Mouse (Mus musculus) brain, embryonic 18.5 days (tissue): ENCODE results near the gene Dnaic1.
"Not testable (repeated sequence)": the region's sequence is repeated elsewhere in the genome, so short reads cannot be mapped to it uniquely, and the experiment has no call there.

ENCODE experiments used
- DNase-seq: peaks from one replicate; pipeline ENCODE4 v3.0.0-alpha.2; 2012; ENCODE audit warnings: low read depth, low spot score

Gene Dnaic1

DNA sequence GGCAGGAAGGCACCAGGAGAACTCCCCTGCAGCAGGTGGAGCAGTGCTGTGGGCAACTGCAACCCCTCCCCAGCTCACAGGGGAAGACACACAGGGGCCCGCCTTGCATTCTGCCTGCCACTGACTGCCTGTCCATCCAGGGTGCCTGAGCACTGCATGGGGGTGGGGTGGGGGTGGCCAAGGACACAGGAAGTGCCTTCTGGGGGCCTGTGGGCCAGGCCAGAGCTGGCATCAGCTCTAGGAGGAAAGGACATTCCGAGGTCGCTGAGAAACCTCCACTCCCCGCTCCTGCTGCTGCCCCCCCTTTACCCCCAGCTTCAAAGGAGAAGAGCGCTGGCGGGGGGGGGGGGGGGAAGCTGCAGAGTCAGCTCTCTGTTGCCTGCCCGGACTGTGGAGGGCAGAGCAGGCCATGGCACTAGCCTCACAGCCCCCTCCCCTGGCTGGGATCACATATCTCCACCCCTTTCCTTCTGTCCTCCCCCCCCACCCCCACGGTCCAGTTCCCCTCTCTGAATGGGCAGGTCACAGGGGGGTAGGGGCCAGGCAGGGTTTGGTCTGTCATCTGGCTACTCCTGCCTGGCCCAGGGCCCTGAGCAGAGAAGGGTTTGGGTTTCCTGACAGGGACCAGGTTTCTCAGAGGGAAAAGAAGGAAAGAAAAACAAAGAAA is 95.6 kb downstream of the Dnaic1 start:
- no peak for DNase-seq

DNA sequence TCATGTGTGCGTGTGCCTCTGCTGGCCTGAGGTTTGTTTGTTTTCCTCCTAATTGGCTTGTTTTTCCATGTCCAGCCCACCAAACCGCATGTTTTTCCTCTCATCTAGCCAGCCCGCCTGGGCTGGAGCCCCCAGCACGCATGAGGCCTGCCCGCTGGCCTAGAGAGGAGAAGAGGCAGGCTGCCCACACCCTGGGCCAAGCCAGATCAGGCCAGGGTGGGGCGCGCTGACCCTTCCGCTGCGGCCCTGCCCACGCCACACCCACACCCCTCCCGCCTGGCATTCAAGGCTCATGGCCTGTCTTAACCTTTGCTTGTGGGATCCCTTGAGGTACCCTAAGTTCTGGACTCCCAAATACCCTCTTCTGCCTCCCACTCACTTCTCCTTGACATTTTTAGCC is 97.1 kb downstream of the Dnaic1 start:
- no peak for DNase-seq

DNA sequence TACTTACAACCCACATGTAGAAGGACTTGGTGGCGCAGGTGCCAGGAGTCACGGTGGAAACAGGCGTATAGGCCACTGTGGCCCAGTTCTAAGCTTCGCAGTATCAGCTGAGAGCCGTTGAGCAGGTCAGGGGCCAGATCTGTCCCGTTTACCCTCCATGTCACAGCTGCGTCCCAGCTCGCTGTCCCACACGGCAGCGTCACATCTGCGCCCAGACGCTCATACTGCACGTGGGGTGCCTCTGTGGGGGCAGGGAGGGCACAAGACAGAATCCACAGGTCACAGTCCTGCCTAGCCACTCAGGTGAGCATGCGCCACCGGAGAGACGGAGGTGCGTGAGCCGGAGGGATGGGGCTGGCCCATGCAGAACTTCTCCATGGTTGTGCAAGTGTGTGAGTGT is 101.3 kb downstream of the Dnaic1 start:
- no peak for DNase-seq

DNA sequence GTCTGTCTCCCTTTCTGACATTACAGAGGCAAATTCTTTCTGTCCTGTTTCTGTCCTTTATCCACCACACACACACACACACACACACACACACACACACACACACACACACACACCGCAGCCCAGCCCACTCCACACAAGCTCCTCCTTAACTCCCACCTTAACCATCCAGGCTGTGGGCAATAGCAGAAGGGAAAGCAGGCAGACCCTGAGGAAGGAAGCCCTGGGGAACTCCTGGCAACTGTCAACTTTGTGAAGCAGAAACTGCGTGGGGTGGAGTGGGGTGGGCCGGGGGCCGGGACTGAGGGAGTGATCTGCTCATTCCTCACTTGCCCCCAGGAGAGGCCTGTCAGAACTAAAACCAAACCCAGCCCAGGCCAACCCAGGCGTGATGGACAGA is 101.9 kb downstream of the Dnaic1 start:
- no peak for DNase-seq

DNA sequence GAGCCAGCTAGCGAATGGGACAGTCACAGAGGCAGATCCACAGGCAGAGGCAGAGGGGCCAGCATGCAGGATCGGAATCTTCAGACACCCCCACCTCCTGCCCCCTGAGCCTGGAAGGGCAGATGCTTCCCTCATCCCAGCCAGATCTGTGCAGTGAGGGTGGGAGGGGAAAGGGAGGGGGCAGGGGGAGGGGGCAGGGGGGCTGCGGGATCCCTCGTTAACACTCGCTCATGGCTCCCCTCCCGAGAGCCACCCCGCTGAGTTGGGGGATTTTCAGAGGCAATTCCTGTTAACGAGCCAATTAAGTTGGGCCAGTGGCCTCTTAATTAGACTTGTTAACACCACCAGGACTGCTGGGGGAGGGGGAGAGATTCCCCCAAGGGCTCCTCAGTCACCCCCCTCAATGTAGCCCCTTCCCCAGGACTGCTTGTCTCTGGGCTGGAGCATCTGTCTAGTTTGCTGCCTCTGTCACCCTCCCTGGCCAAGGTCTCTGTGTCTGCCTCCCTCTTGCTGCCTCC is 102.4 kb downstream of the Dnaic1 start:
- DNase-seq: no peak

DNA sequence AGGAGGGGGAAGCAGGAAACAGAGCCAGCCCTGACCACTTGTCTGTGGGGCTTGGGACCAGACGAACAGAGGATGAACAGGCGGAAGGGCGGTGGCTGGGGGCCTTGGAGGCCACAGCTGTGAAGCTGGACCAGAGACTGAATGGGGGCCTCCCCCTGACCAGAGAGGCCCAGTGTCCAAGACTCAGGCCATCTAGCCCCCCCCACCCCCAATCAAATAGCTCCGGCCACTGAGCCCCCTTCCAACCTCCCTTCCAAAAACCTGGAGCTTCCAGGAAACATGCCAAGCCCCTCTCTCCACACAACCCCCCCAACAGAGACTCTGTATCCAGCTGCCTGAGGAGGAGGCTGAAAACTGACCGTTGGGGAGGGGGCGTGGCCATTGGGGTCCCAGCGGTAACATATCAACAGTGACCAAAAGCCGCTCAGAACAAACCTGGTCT is 103.0 kb downstream of the Dnaic1 start:
- DNase-seq: no peak

DNA sequence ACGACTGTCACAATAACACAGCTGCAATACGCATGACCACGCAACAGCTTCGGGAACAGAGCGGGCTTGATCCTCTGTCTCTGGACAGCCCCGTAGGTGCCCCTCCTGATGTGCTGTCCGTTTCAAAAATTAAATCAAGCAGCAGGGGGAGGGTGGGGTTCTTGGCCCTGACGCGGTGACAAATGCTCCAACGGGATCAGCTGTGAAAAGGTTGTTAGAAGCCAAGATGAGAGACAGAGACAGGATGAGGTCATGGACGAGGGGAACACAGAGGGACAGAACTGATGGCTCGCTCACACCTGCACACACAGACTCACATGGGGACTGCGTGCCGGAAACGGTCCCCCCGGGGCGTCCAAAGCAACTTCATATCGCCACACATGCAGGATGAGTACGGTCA is 103.6 kb downstream of the Dnaic1 start:
- DNase-seq: no peak

DNA sequence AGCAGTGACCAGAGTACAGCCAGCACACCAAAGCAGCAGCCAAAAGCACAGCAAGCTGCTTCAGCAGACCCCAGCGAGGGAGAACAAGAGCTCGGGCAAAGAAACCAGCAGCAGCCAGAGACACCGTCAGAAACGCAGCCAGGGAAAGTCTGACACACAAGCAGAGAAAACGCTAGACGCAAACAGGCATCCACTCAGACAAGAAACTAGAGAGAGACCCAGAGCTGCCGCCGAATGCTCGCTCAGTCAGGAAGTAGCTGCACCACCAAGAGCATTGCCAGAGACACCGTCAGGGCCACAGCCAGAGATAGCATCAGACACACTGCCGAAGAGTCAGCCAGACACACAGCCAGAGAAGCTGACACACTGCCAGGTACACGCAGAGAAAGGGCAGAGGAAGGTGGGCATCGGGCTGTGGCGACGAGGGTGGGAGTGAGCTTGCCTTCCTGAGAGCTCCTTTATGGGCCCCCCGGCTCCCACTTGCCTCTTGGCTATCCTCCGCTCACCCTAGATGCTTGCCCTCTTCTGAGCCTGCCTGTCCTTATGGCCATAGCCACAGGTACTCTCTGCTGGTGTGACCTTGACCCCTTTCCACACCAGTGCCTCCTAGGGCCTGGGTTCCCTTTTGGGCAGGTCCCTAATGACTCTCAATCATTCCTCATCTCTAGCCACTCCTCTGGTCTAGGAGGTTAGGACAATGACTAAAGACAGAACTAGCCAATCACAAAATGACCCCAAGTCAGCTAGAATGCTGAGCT is 106.9 kb downstream of the Dnaic1 start:
- DNase-seq: no peak

DNA sequence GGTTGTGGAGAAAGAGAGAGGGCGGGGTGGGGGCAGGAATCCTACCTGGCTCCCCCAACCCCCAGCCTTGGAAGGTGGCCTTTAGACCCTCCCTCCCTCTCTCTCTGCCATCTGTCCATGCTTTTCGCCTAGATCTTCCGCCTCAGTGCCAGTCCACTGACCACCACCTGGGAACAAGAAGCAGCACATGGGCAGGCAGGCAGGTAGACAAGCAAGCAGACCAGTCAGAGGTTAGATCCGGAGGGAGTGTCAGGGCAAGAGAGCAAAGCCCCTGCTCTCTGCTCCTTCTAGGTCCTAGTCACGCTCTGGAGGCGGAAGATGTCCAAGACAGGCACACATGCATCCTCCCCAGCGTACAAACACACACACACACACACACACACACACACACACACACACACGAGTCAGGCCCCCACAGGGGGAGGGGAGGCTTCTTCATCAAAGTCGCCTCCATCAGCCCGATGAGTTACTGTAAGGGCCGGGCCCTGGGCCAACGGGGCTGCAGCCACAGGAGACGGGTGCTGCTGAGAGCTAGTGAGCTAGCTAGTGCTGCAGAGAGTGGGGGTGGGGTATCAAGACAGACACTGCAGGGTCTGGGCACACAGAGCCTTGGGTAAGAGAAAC is 107.5 kb downstream of the Dnaic1 start:
- DNase-seq: no peak

DNA sequence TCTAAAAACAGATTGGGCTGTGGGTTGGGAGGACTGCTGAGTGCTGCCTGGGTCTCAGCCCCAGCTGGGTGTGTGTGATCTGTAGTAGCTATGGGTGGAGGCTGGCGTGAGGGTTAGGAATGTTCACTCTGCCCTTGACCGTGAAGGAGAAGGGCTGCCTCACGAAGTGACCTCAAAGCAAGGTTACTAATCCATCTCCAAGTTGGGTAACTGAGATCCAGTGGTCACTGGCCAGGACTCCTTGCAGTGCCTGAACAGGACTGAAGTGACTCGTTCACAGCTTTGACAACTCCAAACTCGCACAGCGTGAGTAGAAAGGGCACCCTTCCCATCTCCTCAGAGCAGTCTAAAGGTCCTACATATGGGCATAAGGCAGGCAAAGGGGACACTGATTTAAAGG is 109.3 kb downstream of the Dnaic1 start:
- DNase-seq: no peak

DNA sequence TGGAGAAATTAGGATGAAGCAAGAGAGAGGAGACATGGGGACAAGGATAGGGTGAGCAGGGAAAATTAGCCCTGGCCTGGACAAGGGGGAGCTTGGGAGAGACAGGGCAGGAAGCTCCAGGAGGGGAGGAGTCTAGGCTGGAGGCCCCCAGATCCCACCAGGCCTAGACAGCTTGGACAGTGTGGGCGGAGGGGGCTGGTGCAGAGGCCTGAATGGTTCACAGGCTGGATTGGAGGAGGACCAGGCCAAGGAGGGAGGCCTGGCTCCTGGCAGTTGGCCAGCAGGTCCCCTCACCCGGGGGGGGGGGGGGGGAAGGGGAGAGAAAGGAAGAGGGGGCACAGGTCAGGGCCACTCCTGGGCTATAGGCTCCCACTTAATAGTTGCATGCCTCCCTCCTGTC is 109.7 kb downstream of the Dnaic1 start:
- DNase-seq: no peak

DNA sequence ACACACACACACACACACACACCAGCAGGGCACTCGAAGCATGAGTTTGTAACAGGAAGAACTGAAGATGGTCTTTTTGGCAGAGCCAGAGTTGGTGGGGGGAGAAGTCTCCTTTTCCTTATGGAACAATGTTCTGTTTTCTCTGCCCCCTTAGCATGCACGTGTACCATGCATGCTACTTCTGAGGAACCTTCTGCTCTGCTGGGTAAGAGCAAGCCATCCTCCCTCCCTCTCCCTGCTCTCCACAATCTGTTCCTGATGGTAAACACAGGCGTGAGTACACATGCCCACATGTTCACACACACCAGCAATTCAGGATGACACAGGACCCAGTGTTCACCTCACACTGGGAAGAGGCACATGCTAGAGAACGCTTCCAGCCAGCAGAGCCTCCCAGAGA is 111.6 kb downstream of the Dnaic1 start:
- DNase-seq: no peak

DNA sequence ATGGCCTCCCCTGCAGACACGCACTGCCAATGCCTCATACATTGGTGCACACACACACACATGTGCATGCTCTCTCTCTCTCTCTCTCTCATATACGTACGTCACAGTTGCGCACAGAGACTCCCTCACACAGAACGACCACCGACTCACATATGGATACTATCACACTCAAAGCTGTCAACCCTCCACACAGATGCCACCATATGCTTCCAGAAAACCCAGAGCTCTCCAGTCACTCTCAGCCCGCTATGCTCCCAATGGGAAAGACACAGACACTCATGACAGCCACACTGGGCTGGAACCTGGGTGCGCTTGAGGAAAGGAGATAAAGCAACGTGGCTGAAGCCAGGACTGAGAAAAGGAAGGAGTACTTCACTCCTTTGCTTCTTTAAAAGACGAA is 112.4 kb downstream of the Dnaic1 start:
- DNase-seq: no peak

DNA sequence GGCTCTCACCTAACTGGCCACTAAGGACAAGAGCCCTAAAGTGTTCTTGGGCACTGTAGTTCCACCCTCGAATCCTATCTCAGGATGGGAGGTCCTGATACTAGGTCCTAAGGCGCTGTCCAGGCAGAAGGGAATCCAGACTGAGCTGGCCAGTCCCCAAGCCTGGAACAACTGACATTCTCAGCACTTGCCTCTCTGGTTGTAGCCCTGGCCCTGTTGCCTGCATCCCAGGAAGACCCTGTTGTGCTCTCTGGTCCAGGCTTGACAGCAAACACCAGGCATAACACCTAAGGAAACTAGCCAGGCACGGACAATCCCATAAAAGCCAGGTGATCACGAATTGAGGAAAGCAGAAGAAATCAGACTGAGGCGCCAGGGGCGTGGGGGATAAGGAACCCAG is 113.2 kb downstream of the Dnaic1 start:
- DNase-seq: no peak

DNA sequence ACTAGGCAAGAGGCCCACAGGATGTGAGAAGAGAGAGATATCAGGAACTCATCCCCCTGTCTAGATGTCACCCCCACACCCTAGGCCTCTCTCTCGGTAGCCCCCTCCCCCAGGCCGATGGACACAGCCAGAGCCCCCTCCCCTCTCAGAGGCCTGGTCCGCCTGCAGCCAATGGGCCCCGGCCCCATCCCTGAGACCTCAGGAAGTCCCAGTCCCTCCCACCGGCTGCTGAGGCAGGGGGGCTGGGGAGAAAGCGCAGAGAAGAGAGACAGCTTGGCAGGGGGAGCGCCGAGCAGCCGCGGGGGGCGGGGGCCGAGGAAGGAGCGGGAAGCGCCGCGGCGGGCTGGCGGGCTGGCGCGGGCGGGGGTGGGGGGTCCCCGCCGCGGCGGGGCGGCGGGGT is 113.7 kb downstream of the Dnaic1 start:
- not testable (repeated sequence) for DNase-seq

DNA sequence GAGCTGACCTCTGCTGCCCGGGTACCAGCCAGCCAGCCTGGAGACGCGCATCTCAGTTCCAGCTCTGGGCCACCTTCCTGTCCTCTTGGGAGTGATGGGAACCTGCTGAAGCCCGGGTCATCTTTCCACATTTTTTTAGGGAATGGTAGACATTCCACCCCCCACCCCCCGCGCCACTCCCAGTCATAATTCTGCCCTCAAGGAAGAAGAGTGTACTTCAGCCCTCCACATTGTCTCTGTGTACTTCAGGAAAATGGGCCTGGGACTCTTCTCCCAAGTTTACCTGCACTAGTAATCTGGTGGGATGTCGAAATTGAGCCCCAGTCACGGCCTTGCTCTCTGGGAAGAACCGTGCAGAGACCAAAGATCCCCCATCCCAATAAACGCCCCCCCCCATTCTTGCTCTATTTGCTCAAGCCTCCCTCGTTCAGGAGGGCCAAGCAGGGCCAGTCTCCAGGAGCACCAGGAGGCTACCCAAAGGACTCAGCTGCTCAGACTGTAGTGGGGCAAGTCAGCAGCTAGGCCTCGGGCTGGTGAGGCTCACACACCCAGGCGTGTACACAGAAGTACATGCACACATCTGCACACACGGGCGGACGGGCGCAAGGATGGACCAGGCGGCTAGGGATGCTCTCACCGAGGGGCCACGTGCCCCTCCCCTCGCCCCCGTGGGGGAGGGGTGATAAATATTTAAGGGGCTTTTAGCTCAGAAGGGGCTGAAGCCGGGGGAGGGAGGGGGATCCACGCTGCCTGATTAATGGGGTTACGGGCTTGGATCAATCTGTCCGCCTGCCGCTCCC is 114.8 kb downstream of the Dnaic1 start:
- not testable (repeated sequence) for DNase-seq

DNA sequence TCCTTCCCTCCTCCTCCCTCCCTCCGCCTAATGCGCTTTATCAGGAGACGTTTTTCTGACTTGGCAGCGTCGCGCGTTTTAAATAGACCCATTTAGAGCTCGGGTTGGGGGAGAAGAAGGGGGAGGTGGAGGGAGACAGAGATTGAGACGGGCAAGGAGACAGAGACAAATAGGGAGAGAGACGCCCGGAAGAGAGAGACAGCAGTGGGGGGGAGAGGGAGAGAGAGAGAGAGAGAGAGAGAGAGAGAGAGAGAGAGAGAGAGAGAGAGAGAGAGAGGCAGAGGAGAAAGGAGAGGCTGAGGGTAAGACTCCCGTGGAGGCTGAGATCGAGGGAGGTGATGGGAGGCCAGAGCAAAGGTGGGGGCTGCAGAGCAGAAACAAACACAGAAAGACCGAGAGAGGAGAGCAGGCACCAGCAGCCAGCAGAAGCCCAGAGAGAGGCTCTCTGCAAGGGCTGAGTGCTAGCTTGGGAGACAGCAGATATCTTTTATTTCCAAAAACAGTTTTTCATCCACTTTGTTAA is 115.4 kb downstream of the Dnaic1 start:
- DNase-seq: not testable (repeated sequence)

DNA sequence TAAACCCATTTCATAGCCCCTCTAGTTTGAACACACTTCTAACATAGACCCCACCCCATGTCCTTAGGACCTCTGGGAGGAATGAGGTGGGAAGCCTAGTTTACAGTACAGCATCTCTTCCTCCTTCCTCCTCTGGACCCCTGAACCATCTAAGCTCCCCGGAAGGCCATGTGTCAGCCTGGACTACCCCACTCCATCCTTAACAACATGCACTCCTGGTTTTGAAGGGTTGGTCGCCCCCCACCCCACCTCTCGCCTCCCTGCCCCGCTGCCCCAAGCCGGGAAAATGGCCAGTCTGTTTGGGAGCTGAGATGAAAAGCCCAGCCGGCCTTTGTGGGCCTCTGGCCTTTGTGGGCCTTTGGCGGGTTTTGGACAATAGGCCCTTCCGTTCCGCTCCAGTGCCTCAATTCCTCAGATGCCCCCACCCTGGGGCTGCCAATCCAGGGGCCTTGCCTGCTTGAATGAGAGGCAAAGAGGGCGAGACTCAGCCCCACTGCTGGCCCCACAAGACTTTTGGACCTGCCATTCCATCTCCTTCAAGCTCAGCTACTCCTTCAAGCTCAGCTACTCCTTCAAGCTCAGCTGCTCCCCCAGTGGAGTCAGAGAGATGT is 116.4 kb downstream of the Dnaic1 start:
- DNase-seq: not testable (repeated sequence)
